Mouse (Mus musculus) limb, embryonic 11.5 days (tissue): ENCODE data around the gene 1700034J05Rik. TPM values are rescaled to one million over a fixed set of nuclear protein-coding genes. Genes with fewer than 3 reads are reported as not detected.

Experiments used
- ATAC-seq: fragments of 200-750 bp; cut with Nextera tagmentation; 2 replicates; pipeline ENCODE4 v1.8.0; 2017; ENCODE audit warnings: low read depth; ENCODE audit not compliant: insufficient number of reproducible peaks, low FRiP score, low TSS enrichment
- DNase-seq: peaks from one replicate; pipeline ENCODE4 v3.0.0-alpha.2; 2015; ENCODE audit warnings: low spot score
- H3K27ac ChIP-seq: fragments of 300-500 bp; sonication (generic); replicated peaks from 2 replicates; pipeline ENCODE4 v1.5.1; 2014; ENCODE audit warnings: low read depth, mild to moderate bottlenecking, low read length
- H3K27me3 ChIP-seq: fragments of 300-500 bp; sonication (generic); 2 replicates; pipeline ENCODE4 v1.6.1; 2014; ENCODE audit warnings: mild to moderate bottlenecking, low read length, mixed read lengths; ENCODE audit not compliant: control insufficient read depth, insufficient read depth
- H3K36me3 ChIP-seq: fragments of 300-500 bp; sonication (generic); 2 replicates; pipeline ENCODE4 v1.6.1; 2014; ENCODE audit warnings: mild to moderate bottlenecking, low read length, moderate library complexity, mixed read lengths; ENCODE audit not compliant: control insufficient read depth, insufficient read depth
- H3K4me1 ChIP-seq: fragments of 300-500 bp; sonication (generic); 2 replicates; pipeline ENCODE4 v1.6.1; 2014; ENCODE audit warnings: low read length, mixed read lengths; ENCODE audit not compliant: control insufficient read depth, insufficient read depth
- H3K4me2 ChIP-seq: fragments of 300-500 bp; sonication (generic); 2 replicates; pipeline ENCODE4 v1.6.1; 2014; ENCODE audit warnings: low read depth, mild to moderate bottlenecking, moderate library complexity; ENCODE audit not compliant: severe bottlenecking
- H3K4me3 ChIP-seq: fragments of 300-500 bp; sonication (generic); 2 replicates; pipeline ENCODE4 v1.5.1; 2014; ENCODE audit warnings: low read depth, low read length
- H3K9ac ChIP-seq: fragments of 300-500 bp; sonication (generic); 2 replicates; pipeline ENCODE4 v1.6.1; 2014; ENCODE audit warnings: mild to moderate bottlenecking, low read length
- H3K9me3 ChIP-seq: fragments of 300-500 bp; sonication (generic); 2 replicates; pipeline ENCODE4 v1.6.1; 2016; ENCODE audit warnings: low read length; ENCODE audit not compliant: control insufficient read depth
- WGBS: fragments of 180-500 bp; shearing (Covaris S2); extraction: QIAGEN DNeasy Blood & Tissue Kit; methylation state at CpG from one replicate; pipeline ENCODE4 v1.1.7; 2014; 5-methylcytosine and 5-hydroxymethylcytosine counted together
- polyA plus RNA-seq: library from polyadenylated mRNA; unstranded; fragments of >200 nt; fragmentation: Nextera tagmentation; extraction: Ambion mirVana; gene quantifications from 2 replicates; pipeline ENCODE4 v1.2.1, GENCODE M21; 2014

1700034J05Rik gene
- polyA plus RNA-seq, 1 experiment from 2014 or later, result not detected

DNA sequence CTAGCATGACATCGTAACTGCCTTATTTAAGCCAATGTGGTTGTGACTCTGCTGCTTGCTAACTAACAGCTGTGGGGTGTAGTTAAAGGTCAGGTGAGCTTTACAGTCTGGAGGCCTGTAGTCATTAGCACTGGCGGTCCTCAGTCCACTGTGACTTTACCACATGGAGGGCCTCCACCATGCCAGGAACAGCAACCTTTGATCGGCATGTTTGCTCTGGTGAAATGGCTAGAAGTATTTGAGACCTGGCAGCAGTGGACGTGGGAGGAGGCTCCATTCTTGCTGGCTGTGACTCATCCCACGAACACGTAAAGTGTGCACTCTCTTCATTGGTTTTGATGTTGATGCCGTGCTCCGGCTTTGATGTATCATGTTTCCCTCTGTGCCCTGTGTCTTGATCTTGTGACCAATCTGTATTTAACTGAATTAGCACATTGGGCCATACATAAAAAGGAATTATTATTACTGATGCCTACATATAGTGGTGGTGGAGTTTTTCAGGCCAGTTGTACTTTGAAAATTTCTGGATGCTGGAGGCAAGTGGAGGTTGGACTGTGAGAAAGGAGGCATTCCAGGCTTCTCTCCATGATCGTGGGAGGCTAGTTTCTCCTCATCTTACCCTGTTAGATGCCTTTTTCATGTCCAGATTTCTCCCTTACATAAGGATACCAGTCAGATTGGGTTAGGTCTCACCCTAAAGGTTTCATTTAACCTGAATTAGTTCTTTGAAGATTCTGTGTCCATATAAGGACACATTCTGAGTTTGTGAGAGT is 5.9 kb upstream of the 1700034J05Rik start:
- ATAC-seq (no peak), DNase-seq (no peak)
- Histone ChIP-seq H3K4me3 (no peak overlapping the region), H3K27me3 (no peaks in the 10 kb centered on the region), H3K36me3 (no peaks in the 10 kb centered on the region), H3K4me1 (no peaks in the 10 kb centered on the region; the same call in 1 of the 2 replicates), H3K9ac (no peak overlapping the region), H3K27ac (no peak overlapping the region), H3K9me3 (no peaks in the 10 kb centered on the region), H3K4me2 (no peak overlapping the region)
- WGBS, result 67% methylated on average over 9 of the region's 9 CpGs

DNA sequence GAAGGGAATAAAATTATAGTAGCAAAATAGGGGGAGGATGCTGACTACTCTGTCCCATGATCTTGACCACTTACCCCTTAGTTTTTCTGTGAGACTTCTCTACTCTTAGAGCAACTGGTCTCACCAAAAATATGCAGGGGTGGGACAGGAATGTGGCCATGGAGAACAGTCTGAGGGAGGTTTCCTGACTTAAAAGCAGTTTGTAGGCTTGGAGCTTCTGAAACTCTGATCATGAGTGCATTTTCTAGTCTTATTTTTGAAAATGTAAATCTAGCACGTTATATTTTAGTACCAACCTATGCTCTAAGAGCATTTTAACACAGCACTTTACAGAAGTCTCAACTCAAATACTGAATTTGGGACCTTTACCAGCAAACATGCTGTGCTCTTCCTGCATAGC is 4.5 kb upstream of the 1700034J05Rik start:
- no peak for ATAC-seq
- Histone ChIP-seq H3K27ac (no peak overlapping the region), H3K4me3 (no peak overlapping the region), H3K9ac (no peak overlapping the region), H3K4me1 (no peaks in the 10 kb centered on the region; the same call in 1 of the 2 replicates), H3K27me3 (no peaks in the 10 kb centered on the region), H3K4me2 (no peak overlapping the region), H3K36me3 (no peaks in the 10 kb centered on the region), H3K9me3 (no peaks in the 10 kb centered on the region)
- DNase-seq, result no peak
- 65% methylated on average over 1 of the region's 1 CpGs for WGBS

- Histone ChIP-seq H3K4me3 (no peak overlapping the region), H3K4me2 (no peak overlapping the region), H3K36me3 (no peaks in the 10 kb centered on the region), H3K27me3 (no peaks in the 10 kb centered on the region), H3K27ac (no peak overlapping the region), H3K9ac (no peak overlapping the region), H3K4me1 (no peaks in the 10 kb centered on the region; the same call in 1 of the 2 replicates), H3K9me3 (no peaks in the 10 kb centered on the region)
- no peak for ATAC-seq
- no peak for DNase-seq
- WGBS, result 79% methylated on average over 1 of the region's 1 CpGs
These were observed 2.7 kb upstream of the 1700034J05Rik start for GRCm38 (mm10) chr6:146956961-146957360.

- no peak overlapping the region for H3K4me3 ChIP-seq
These were observed 1.7 kb upstream of the 1700034J05Rik start for GRCm38 (mm10) chr6:146955896-146956295.

DNA sequence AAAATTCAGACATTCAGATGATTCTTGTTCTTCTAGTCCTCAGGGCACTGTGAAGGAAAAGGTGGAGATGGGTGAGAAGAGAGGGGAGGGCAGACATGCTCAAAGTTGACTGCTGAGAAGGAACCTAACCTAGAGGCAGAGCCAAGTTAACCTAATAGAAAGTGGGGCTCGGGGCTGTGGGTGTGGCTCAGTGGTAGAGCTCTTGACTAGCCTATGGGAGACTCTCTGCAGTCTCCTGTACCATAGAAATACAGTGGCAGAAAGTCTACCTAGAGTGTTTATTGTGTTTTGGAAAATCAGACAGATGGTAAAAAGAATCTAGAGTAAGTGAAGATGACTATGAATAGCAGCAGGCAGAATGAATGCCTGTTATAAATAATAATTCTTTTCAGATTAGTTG is 1.3 kb upstream of the 1700034J05Rik start:
- Histone ChIP-seq H3K36me3 (no peaks in the 10 kb centered on the region), H3K4me1 (no peaks in the 10 kb centered on the region; the same call in none of the 2 replicates), H3K4me2 (no peak overlapping the region), H3K27me3 (no peaks in the 10 kb centered on the region), H3K4me3 (no peak overlapping the region), H3K9ac (no peak overlapping the region), H3K9me3 (no peaks in the 10 kb centered on the region), H3K27ac (no peak overlapping the region)
- no peak for ATAC-seq
- DNase-seq, result no peak
- WGBS, result 73% methylated on average over 1 of the region's 1 CpGs

More at GRCm38 (mm10) chr6:146955896-146956295, 1.7 kb upstream of the 1700034J05Rik start:
- no peak overlapping the region for H3K27ac ChIP-seq
- no peaks in the 10 kb centered on the region; the same call in none of the 2 replicates for H3K4me1 ChIP-seq
- H3K27me3 ChIP-seq, result no peaks in the 10 kb centered on the region
- ATAC-seq (no peak), DNase-seq (no peak)
- no peak overlapping the region for H3K9ac ChIP-seq
- no peaks in the 10 kb centered on the region for H3K36me3 ChIP-seq
- no peak overlapping the region for H3K4me2 ChIP-seq
- WGBS, result 68% methylated on average over 12 of the region's 12 CpGs
- H3K9me3 ChIP-seq, result no peaks in the 10 kb centered on the region

GRCm38 (mm10) chr6:146950454-146950832 is 3.8 kb downstream of the 1700034J05Rik start:
- 45% methylated on average over 1 of the region's 1 CpGs for WGBS
- peaks cover 4% of the 10 kb centered on the region; the same call in 1 of the 2 replicates for H3K4me1 ChIP-seq
- no peak for ATAC-seq

DNA sequence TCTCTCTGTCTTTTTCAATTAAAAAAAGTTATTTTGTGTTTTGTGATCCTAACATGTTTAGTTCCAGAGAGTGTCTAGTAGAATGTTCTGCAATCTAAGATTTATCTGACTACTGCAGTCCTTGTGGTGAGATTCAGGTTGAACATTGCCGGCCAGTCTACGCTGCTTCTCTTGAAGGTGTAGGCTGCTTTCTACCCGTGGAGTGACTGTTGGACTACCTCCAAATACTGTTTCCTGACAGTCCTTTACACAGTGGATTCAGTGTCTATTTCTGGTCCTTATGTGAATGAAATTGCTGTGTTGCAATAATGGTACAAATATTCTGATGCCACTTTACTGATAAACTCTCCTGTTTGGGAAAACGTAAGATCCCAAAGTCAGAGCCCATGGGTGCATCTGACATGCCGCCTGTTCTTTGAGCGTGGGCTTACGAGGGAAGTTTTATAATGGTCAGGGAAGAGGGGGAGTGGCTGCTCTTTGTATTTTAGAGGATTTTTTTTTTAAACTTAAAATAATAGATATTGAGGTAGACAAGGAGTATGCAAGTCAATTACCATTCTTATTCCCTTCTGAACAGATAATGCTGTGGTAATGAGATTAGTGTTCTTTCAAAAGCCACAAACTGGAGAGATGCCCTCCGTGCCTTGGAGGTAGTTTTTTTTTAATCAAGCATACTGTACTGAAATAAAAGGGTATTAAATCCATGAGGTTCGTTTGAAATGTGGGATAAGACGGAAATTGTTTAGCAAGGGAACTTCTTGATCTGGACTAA is 4.4 kb downstream of the 1700034J05Rik start:
- Histone ChIP-seq H3K9me3 (no peaks in the 10 kb centered on the region), H3K27ac (no peak overlapping the region), H3K27me3 (no peaks in the 10 kb centered on the region), H3K4me2 (no peak overlapping the region), H3K36me3 (no peaks in the 10 kb centered on the region), H3K4me1 (peaks cover 4% of the 10 kb centered on the region; the same call in 1 of the 2 replicates), H3K4me3 (no peak overlapping the region), H3K9ac (no peak overlapping the region)
- WGBS, result 86% methylated on average over 10 of the region's 10 CpGs
- ATAC-seq, result no peak
- no peak for DNase-seq

More at GRCm38 (mm10) chr6:146950454-146950832, 3.8 kb downstream of the 1700034J05Rik start:
- Histone ChIP-seq H3K4me2 (no peak overlapping the region), H3K36me3 (no peaks in the 10 kb centered on the region), H3K27me3 (no peaks in the 10 kb centered on the region), H3K9ac (no peak overlapping the region), H3K4me3 (no peak overlapping the region), H3K9me3 (no peaks in the 10 kb centered on the region), H3K27ac (no peak overlapping the region)
- DNase-seq, result no peak

DNA sequence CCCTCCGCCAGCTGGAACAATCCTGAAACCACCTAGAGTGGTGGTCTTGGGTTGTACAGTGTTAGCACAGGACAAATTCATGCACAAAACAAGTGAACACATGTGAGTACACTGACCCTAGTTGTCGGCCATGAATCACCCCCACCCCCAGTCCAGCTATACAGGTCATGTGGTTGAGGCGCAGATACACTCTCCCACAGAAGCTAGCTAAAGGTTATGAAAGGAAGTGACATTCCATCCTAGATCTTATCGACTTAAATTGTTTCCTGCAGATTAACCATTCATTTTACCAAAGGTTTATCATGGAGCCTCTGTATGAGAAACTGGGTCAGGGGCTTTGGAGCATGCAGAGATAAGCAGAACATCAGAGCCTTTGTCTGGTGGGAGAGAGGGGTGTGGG is 7.0 kb downstream of the 1700034J05Rik start:
- Histone ChIP-seq H3K27me3 (no peaks in the 10 kb centered on the region), H3K36me3 (no peaks in the 10 kb centered on the region), H3K4me3 (no peak overlapping the region), H3K4me1 (peaks cover 4% of the 10 kb centered on the region; the same call in 1 of the 2 replicates), H3K4me2 (no peak overlapping the region), H3K9ac (no peak overlapping the region), H3K27ac (no peak overlapping the region), H3K9me3 (no peaks in the 10 kb centered on the region)
- no peak for DNase-seq
- no peak for ATAC-seq
- 78% methylated on average over 4 of the region's 4 CpGs for WGBS
